Mouse (Mus musculus): ENCODE measurements around the gene Sgsh. TPM values are rescaled to one million over a fixed set of nuclear protein-coding genes. Genes with fewer than 3 reads are reported as not detected.
A peak's percentile ranks its signal among the peaks of the same experiment; 100 is the strongest.
"Not testable (repeated sequence)": the region's sequence is repeated elsewhere in the genome, so short reads cannot be mapped to it uniquely, and the experiment has no call there.

The Sgsh gene
- polyA plus RNA-seq, 1 experiment from 2014 or later = 2.0 TPM

- ATAC-seq (ENCODE audit: low read depth) = peak; percentile 44
- Histone ChIP-seq H3K4me1 (ENCODE audit: control insufficient read depth, low read depth, low read length) (peaks cover 33% of the 10 kb centered on the region), H3K4me2 (ENCODE audit: low read depth, low read length) (peak within 1 kb of the TSS; percentile 95), H3K27ac (ENCODE audit: low read length) (peak within 1 kb of the TSS; percentile 75), H3K9ac (ENCODE audit: low read depth, low read length) (peak within 1 kb of the TSS; percentile 73), H3K36me3 (ENCODE audit: control insufficient read depth, insufficient read depth) (no peaks in the 10 kb centered on the region), H3K4me3 (ENCODE audit: low read depth, low read length) (peak within 1 kb of the TSS; percentile 75), H3K27me3 (ENCODE audit: control insufficient read depth, insufficient read depth, low read depth, low read length) (peaks cover 19% of the 10 kb centered on the region), H3K9me3 (replicated peaks; ENCODE audit: control insufficient read depth, low read length) (no peaks in the 10 kb centered on the region)
- 1% methylated on average over 19 of the region's 19 CpGs for WGBS (ENCODE audit: insufficient replicate concordance)
Measured at GRCm38 (mm10) chr11:119392800-119393482, 37.6 kb upstream of the Sgsh start, which contains the start of gene Rnf213. TSS of gene Rnf213 (plus strand) at chr11:119393100.

GRCm38 (mm10) chr11:119392001-119392614, 36.8 kb upstream of the Sgsh start:
- H3K9me3 ChIP-seq (replicated peaks; ENCODE audit: control insufficient read depth, low read length) = no peaks in the 10 kb centered on the region
- peak overlapping the region; percentile 61 for H3K9ac ChIP-seq (ENCODE audit: low read depth, low read length)
- peaks cover 19% of the 10 kb centered on the region for H3K27me3 ChIP-seq (ENCODE audit: control insufficient read depth, insufficient read depth, low read depth, low read length)
- ATAC-seq (ENCODE audit: low read depth) = peak; percentile 77
- H3K4me1 ChIP-seq (ENCODE audit: control insufficient read depth, low read depth, low read length) = peaks cover 33% of the 10 kb centered on the region
- peak overlapping the region; percentile 75 for H3K27ac ChIP-seq (ENCODE audit: low read length)
- peak overlapping the region; percentile 75 for H3K4me3 ChIP-seq (ENCODE audit: low read depth, low read length)
- no peaks in the 10 kb centered on the region for H3K36me3 ChIP-seq (ENCODE audit: control insufficient read depth, insufficient read depth)
- 6% methylated on average over 12 of the region's 12 CpGs for WGBS (ENCODE audit: insufficient replicate concordance)
- H3K4me2 ChIP-seq (ENCODE audit: low read depth, low read length) = peak overlapping the region; percentile 95

GRCm38 (mm10) chr11:119391386-119392000, 36.2 kb upstream of the Sgsh start:
- WGBS (ENCODE audit: insufficient replicate concordance) = 13% methylated on average over 7 of the region's 7 CpGs

GRCm38 (mm10) chr11:119390271-119391231, 35.2 kb upstream of the Sgsh start:
- Histone ChIP-seq H3K27ac (ENCODE audit: low read length) (peak overlapping the region; percentile 81), H3K4me3 (ENCODE audit: low read depth, low read length) (peak overlapping the region; percentile 71), H3K27me3 (ENCODE audit: control insufficient read depth, insufficient read depth, low read depth, low read length) (peaks cover 19% of the 10 kb centered on the region), H3K4me2 (ENCODE audit: low read depth, low read length) (peak overlapping the region; percentile 95), H3K36me3 (ENCODE audit: control insufficient read depth, insufficient read depth) (no peaks in the 10 kb centered on the region), H3K4me1 (ENCODE audit: control insufficient read depth, low read depth, low read length) (peaks cover 33% of the 10 kb centered on the region), H3K9me3 (replicated peaks; ENCODE audit: control insufficient read depth, low read length) (no peaks in the 10 kb centered on the region), H3K9ac (ENCODE audit: low read depth, low read length) (peak overlapping the region; percentile 66)
- WGBS (ENCODE audit: insufficient replicate concordance) = under 1% methylated on average over 53 of the region's 53 CpGs
- ATAC-seq (ENCODE audit: low read depth) = peak; percentile 11; the same call in 1 of the 2 replicates

More at GRCm38 (mm10) chr11:119391386-119392000, 36.2 kb upstream of the Sgsh start:
- H3K36me3 ChIP-seq (ENCODE audit: control insufficient read depth, insufficient read depth) = no peaks in the 10 kb centered on the region
- H3K9me3 ChIP-seq (replicated peaks; ENCODE audit: control insufficient read depth, low read length) = no peaks in the 10 kb centered on the region
- peaks cover 19% of the 10 kb centered on the region for H3K27me3 ChIP-seq (ENCODE audit: control insufficient read depth, insufficient read depth, low read depth, low read length)
- H3K4me1 ChIP-seq (ENCODE audit: control insufficient read depth, low read depth, low read length) = peaks cover 33% of the 10 kb centered on the region
- H3K4me3 ChIP-seq (ENCODE audit: low read depth, low read length) = peak overlapping the region; percentile 75
- peak overlapping the region; percentile 61; the same call in 1 of the 2 replicates for H3K9ac ChIP-seq (ENCODE audit: low read depth, low read length)
- H3K27ac ChIP-seq (ENCODE audit: low read length) = peak overlapping the region; percentile 75
- peak overlapping the region; percentile 95 for H3K4me2 ChIP-seq (ENCODE audit: low read depth, low read length)
- ATAC-seq (ENCODE audit: low read depth) = peak; percentile 17; the same call in 1 of the 2 replicates

- H3K9ac ChIP-seq (ENCODE audit: low read depth, low read length) = peak overlapping the region; percentile 66
- H3K9me3 ChIP-seq (replicated peaks; ENCODE audit: control insufficient read depth, low read length) = no peaks in the 10 kb centered on the region
- peak overlapping the region; percentile 71 for H3K4me3 ChIP-seq (ENCODE audit: low read depth, low read length)
- no peaks in the 10 kb centered on the region for H3K36me3 ChIP-seq (ENCODE audit: control insufficient read depth, insufficient read depth)
- peak; percentile 31 for ATAC-seq (ENCODE audit: low read depth)
- peaks cover 33% of the 10 kb centered on the region for H3K4me1 ChIP-seq (ENCODE audit: control insufficient read depth, low read depth, low read length)
- peak overlapping the region; percentile 95 for H3K4me2 ChIP-seq (ENCODE audit: low read depth, low read length)
- H3K27me3 ChIP-seq (ENCODE audit: control insufficient read depth, insufficient read depth, low read depth, low read length) = peaks cover 19% of the 10 kb centered on the region
- WGBS (ENCODE audit: insufficient replicate concordance) = under 1% methylated on average over 35 of the region's 35 CpGs
- peak overlapping the region; percentile 81 for H3K27ac ChIP-seq (ENCODE audit: low read length)
Measured at GRCm38 (mm10) chr11:119389851-119390270, 34.5 kb upstream of the Sgsh start.

GRCm38 (mm10) chr11:119387273-119387672, 31.9 kb upstream of the Sgsh start:
- Histone ChIP-seq H3K4me1 (ENCODE audit: control insufficient read depth, low read depth, low read length) (peaks cover 20% of the 10 kb centered on the region), H3K27me3 (ENCODE audit: control insufficient read depth, insufficient read depth, low read depth, low read length) (peaks cover 19% of the 10 kb centered on the region)
- H3K27ac ChIP-seq (ENCODE audit: low read length); ATAC-seq (ENCODE audit: low read depth); H3K36me3 ChIP-seq (ENCODE audit: control insufficient read depth, insufficient read depth); H3K9me3 ChIP-seq (replicated peaks; ENCODE audit: control insufficient read depth, low read length); H3K4me3 ChIP-seq (ENCODE audit: low read depth, low read length); H3K4me2 ChIP-seq (ENCODE audit: low read depth, low read length); H3K9ac ChIP-seq (ENCODE audit: low read depth, low read length): not testable (repeated sequence)
- 18% methylated on average over 3 of the region's 3 CpGs for WGBS (ENCODE audit: insufficient replicate concordance)

- Histone ChIP-seq H3K9me3 (replicated peaks; ENCODE audit: control insufficient read depth, low read length) (no peaks in the 10 kb centered on the region), H3K27ac (ENCODE audit: low read length) (no peak overlapping the region), H3K36me3 (ENCODE audit: control insufficient read depth, insufficient read depth) (no peaks in the 10 kb centered on the region), H3K27me3 (ENCODE audit: control insufficient read depth, insufficient read depth, low read depth, low read length) (peaks cover 19% of the 10 kb centered on the region), H3K4me3 (ENCODE audit: low read depth, low read length) (no peak overlapping the region), H3K9ac (ENCODE audit: low read depth, low read length) (no peak overlapping the region), H3K4me1 (ENCODE audit: control insufficient read depth, low read depth, low read length) (peaks cover 11% of the 10 kb centered on the region), H3K4me2 (ENCODE audit: low read depth, low read length) (no peak overlapping the region)
- no peak for ATAC-seq (ENCODE audit: low read depth)
- 85% methylated on average over 5 of the region's 5 CpGs for WGBS (ENCODE audit: insufficient replicate concordance)
Measured at GRCm38 (mm10) chr11:119386306-119386705, 31.0 kb upstream of the Sgsh start.

GRCm38 (mm10) chr11:119384904-119385303, 29.6 kb upstream of the Sgsh start:
- 14% methylated on average over 4 of the region's 4 CpGs for WGBS (ENCODE audit: insufficient replicate concordance)
- H3K9ac ChIP-seq (ENCODE audit: low read depth, low read length) = no peak overlapping the region
- ATAC-seq (ENCODE audit: low read depth) = no peak
- no peaks in the 10 kb centered on the region for H3K36me3 ChIP-seq (ENCODE audit: control insufficient read depth, insufficient read depth)
- H3K9me3 ChIP-seq (replicated peaks; ENCODE audit: control insufficient read depth, low read length) = no peaks in the 10 kb centered on the region
- H3K4me2 ChIP-seq (ENCODE audit: low read depth, low read length) = no peak overlapping the region
- H3K27ac ChIP-seq (ENCODE audit: low read length) = no peak overlapping the region
- no peak overlapping the region for H3K4me3 ChIP-seq (ENCODE audit: low read depth, low read length)
- H3K27me3 ChIP-seq (ENCODE audit: control insufficient read depth, insufficient read depth, low read depth, low read length) = peaks cover 10% of the 10 kb centered on the region
- H3K4me1 ChIP-seq (ENCODE audit: control insufficient read depth, low read depth, low read length) = peaks cover 4% of the 10 kb centered on the region; the same call in 1 of the 2 replicates

Data from liver, embryonic 16.5 days (tissue).